Mouse (Mus musculus) kidney, adult 2 months (tissue): ENCODE measurements around the gene Klc2. TPM values are rescaled to one million over a fixed set of nuclear protein-coding genes. Genes with fewer than 3 reads are reported as not detected.

Source experiments
- DNase-seq: peaks from one replicate; pipeline ENCODE4 v3.0.0; 2021
- H3K27ac ChIP-seq: fragments of 200-500 bp; 2 replicates; pipeline ENCODE4 v1.5.1; 2012; ENCODE audit warnings: low read depth, low read length, control low read depth, inconsistent platforms; ENCODE audit not compliant: insufficient read depth
- H3K27me3 ChIP-seq: fragments of 200-500 bp; replicated peaks from 2 replicates; pipeline ENCODE4 v1.6.1; 2012; ENCODE audit warnings: mild to moderate bottlenecking, moderate library complexity, low read length, inconsistent platforms; ENCODE audit not compliant: control insufficient read depth, insufficient read depth
- H3K36me3 ChIP-seq: fragments of 200-500 bp; 2 replicates; pipeline ENCODE4 v1.6.1; 2012; ENCODE audit warnings: mild to moderate bottlenecking, moderate library complexity, low read length, inconsistent platforms; ENCODE audit not compliant: control insufficient read depth, insufficient read depth
- H3K4me1 ChIP-seq: fragments of 200-500 bp; 2 replicates; pipeline ENCODE4 v1.6.1; 2011; ENCODE audit warnings: low read length; ENCODE audit not compliant: control insufficient read depth, insufficient read depth
- H3K4me3 ChIP-seq: fragments of 200-500 bp; 2 replicates; pipeline ENCODE4 v1.5.1; 2011; ENCODE audit warnings: mild to moderate bottlenecking, low read depth, low read length, control low read depth; ENCODE audit not compliant: insufficient read depth
- CTCF ChIP-seq: fragments of 200-500 bp; conservative IDR thresholded peaks from 2 replicates; pipeline ENCODE4 v1.5.1; 2011; ENCODE audit warnings: low read depth, mild to moderate bottlenecking, control low read depth, low read length, moderate library complexity, mixed read lengths; ENCODE audit not compliant: insufficient read depth, insufficient read length
- POLR2A ChIP-seq: fragments of 200-500 bp; IDR thresholded peaks from one replicate; pipeline ENCODE4 v1.6.1; 2011; ENCODE audit warnings: low read depth, low read length, control low read depth
- WGBS: fragments of 180-500 bp; shearing (Covaris S2); methylation state at CpG from one replicate; pipeline ENCODE4 v1.1.7; 2018; 5-methylcytosine and 5-hydroxymethylcytosine counted together
- polyA plus RNA-seq: library from polyadenylated mRNA; depleted of rRNA; stranded (reverse); fragments of >200 nt; gene quantifications from 2 replicates; pipeline ENCODE4 v1.2.3, GENCODE M21; 2012

The Klc2 gene
- polyA plus RNA-seq, 1 experiment = 38.8 TPM

- no peak overlapping the region for H3K4me3 ChIP-seq
- TF ChIP-seq CTCF = no peak
- no peak for TF ChIP-seq POLR2A
- H3K36me3 ChIP-seq = no peaks in the 10 kb centered on the region
- WGBS = 95% methylated on average over 7 of the region's 7 CpGs
- DNase-seq = no peak
- H3K27ac ChIP-seq = no peak overlapping the region
- no peaks in the 10 kb centered on the region for H3K4me1 ChIP-seq
- no peaks in the 10 kb centered on the region for H3K27me3 ChIP-seq
Measured at GRCm38 (mm10) chr19:5113783-5114182, 4.6 kb downstream of the Klc2 start.

GRCm38 (mm10) chr19:5109659-5110453, 8.5 kb downstream of the Klc2 start:
- H3K4me1 ChIP-seq = peaks cover 17% of the 10 kb centered on the region; the same call in 1 of the 2 replicates
- DNase-seq = no peak
- no peak overlapping the region for H3K4me3 ChIP-seq
- no peaks in the 10 kb centered on the region for H3K36me3 ChIP-seq
- H3K27me3 ChIP-seq = no peaks in the 10 kb centered on the region
- peak overlapping the region; percentile 57; the same call in 1 of the 2 replicates for H3K27ac ChIP-seq
- WGBS = 71% methylated on average over 19 of the region's 19 CpGs
- TF ChIP-seq CTCF (0 out of 2 replicates have a peak, but pooled peaks have one; percentile 27), POLR2A (no peak)

GRCm38 (mm10) chr19:5108702-5109101, 9.7 kb downstream of the Klc2 start:
- Histone ChIP-seq H3K4me1 (peaks cover 17% of the 10 kb centered on the region; the same call in 1 of the 2 replicates), H3K4me3 (no peak overlapping the region), H3K27me3 (no peaks in the 10 kb centered on the region), H3K36me3 (no peaks in the 10 kb centered on the region), H3K27ac (peak overlapping the region; percentile 57)
- 23% methylated on average over 4 of the region's 4 CpGs for WGBS
- peak; percentile 84 for DNase-seq
- TF ChIP-seq CTCF (no peak), POLR2A (no peak)

GRCm38 (mm10) chr19:5108271-5108575, 10.1 kb downstream of the Klc2 start:
- 15% methylated on average over 5 of the region's 5 CpGs for whole genome bisulfite sequencing
- Histone ChIP-seq H3K27ac (peak overlapping the region; percentile 43), H3K27me3 (no peaks in the 10 kb centered on the region), H3K4me3 (no peak overlapping the region), H3K36me3 (no peaks in the 10 kb centered on the region), H3K4me1 (peaks cover 17% of the 10 kb centered on the region; the same call in 1 of the 2 replicates)
- no peak for TF ChIP-seq POLR2A
- TF ChIP-seq CTCF = peak; percentile 48
- DNase-seq = peak; percentile 73

GRCm38 (mm10) chr19:5107556-5108270, 10.6 kb downstream of the Klc2 start:
- Histone ChIP-seq H3K36me3 (no peaks in the 10 kb centered on the region), H3K4me3 (no peak overlapping the region), H3K4me1 (peaks cover 17% of the 10 kb centered on the region; the same call in 1 of the 2 replicates), H3K27me3 (no peaks in the 10 kb centered on the region), H3K27ac (peak overlapping the region; percentile 13; the same call in 1 of the 2 replicates)
- no peak for TF ChIP-seq POLR2A
- TF ChIP-seq CTCF = no peak
- no peak for DNase-seq
- 62% methylated on average over 18 of the region's 18 CpGs for WGBS

- Histone ChIP-seq H3K4me3 (peak within 1 kb of the TSS; percentile 97), H3K4me1 (peaks cover 17% of the 10 kb centered on the region; the same call in 1 of the 2 replicates), H3K36me3 (no peaks in the 10 kb centered on the region), H3K27me3 (no peaks in the 10 kb centered on the region), H3K27ac (peak within 1 kb of the TSS; percentile 99)
- peak; percentile 72 for TF ChIP-seq POLR2A
- no peak for TF ChIP-seq CTCF
- DNase-seq = peak; percentile 99
- 2% methylated on average over 46 of the region's 46 CpGs for WGBS
Measured at GRCm38 (mm10) chr19:5106731-5107191, 11.6 kb downstream of the Klc2 start, which contains the start of gene Rab1b. TSS of gene Rab1b (minus strand) at chr19:5107072.

- TF ChIP-seq CTCF (no peak), POLR2A (no peak)
- no peaks in the 10 kb centered on the region for H3K27me3 ChIP-seq
- no peaks in the 10 kb centered on the region for H3K36me3 ChIP-seq
Measured at GRCm38 (mm10) chr19:5106074-5106473, 12.3 kb downstream of the Klc2 start.

More at GRCm38 (mm10) chr19:5106074-5106473, 12.3 kb downstream of the Klc2 start:
- Histone ChIP-seq H3K4me3 (peak overlapping the region; percentile 97), H3K4me1 (peaks cover 17% of the 10 kb centered on the region; the same call in 1 of the 2 replicates), H3K27ac (peak overlapping the region; percentile 99)
- peak; percentile 77 for DNase-seq
- WGBS = under 1% methylated on average over 9 of the region's 9 CpGs
